Mouse (Mus musculus) bone marrow, adult 2 months (tissue): Measurements from ENCODE around the gene Hydin. TPM values are rescaled to one million over a fixed set of nuclear protein-coding genes. Genes with fewer than 3 reads are reported as not detected.

ENCODE experiments used
- H3K27ac ChIP-seq: fragments of 200-500 bp; 2 replicates; pipeline ENCODE4 v1.5.1; 2012; ENCODE audit warnings: low read depth, mild to moderate bottlenecking, control low read depth, inconsistent platforms, low read length; ENCODE audit not compliant: control insufficient read depth, poor library complexity, insufficient read depth
- H3K4me1 ChIP-seq: fragments of 200-500 bp; 2 replicates; pipeline ENCODE4 v1.6.1; 2011; ENCODE audit warnings: low read length; ENCODE audit not compliant: control insufficient read depth, insufficient read depth
- H3K4me3 ChIP-seq: fragments of 200-500 bp; replicated peaks from 2 replicates; pipeline ENCODE3; 2011; ENCODE audit warnings: mild to moderate bottlenecking, low read depth, low read length, control low read depth; ENCODE audit not compliant: control insufficient read depth
- CTCF ChIP-seq: fragments of 200-500 bp; IDR thresholded peaks from 2 replicates; pipeline ENCODE4 v1.5.1; 2011; ENCODE audit warnings: low read length, control low read depth; ENCODE audit not compliant: control insufficient read depth, insufficient read depth
- POLR2A ChIP-seq: fragments of 200-500 bp; IDR thresholded peaks from 2 replicates; pipeline ENCODE4 v1.6.1; 2011; ENCODE audit warnings: low read depth, mild to moderate bottlenecking, control low read depth, low read length, borderline replicate concordance; ENCODE audit not compliant: control insufficient read depth
- WGBS: fragments of 180-500 bp; shearing (Covaris S2); methylation state at CpG from one replicate; pipeline ENCODE4 v1.1.7; 2018; 5-methylcytosine and 5-hydroxymethylcytosine counted together
- polyA plus RNA-seq: library from polyadenylated mRNA; stranded (reverse); fragments of >200 nt; gene quantifications from 2 replicates; pipeline ENCODE4 v1.2.4, GENCODE M21; 2011; ENCODE audit warnings: low replicate concordance; ENCODE audit not compliant: missing spikeins, insufficient read depth, insufficient read length

The Hydin gene
- polyA plus RNA-seq, 1 experiment = not detected

GRCm38 (mm10) chr8:110642331-110642730 lies 375.6 kb downstream of the Hydin start:
- Histone ChIP-seq H3K4me1 (no peaks in the 10 kb centered on the region), H3K27ac (no peak overlapping the region), H3K4me3 (no peak overlapping the region)
- WGBS = 81% methylated on average over 5 of the region's 5 CpGs
- TF ChIP-seq POLR2A (no peak), CTCF (no peak)

- no peaks in the 10 kb centered on the region for H3K4me1 ChIP-seq
- WGBS = 75% methylated on average over 4 of the region's 4 CpGs
Observed at GRCm38 (mm10) chr8:110643177-110643576, 376.4 kb downstream of the Hydin start.

GRCm38 (mm10) chr8:110644422-110644821 lies 377.6 kb downstream of the Hydin start:
- no peak overlapping the region for H3K27ac ChIP-seq
- TF ChIP-seq POLR2A = no peak
- no peak for TF ChIP-seq CTCF
- H3K4me3 ChIP-seq = no peak overlapping the region
- H3K4me1 ChIP-seq = no peaks in the 10 kb centered on the region
- 83% methylated on average over 4 of the region's 4 CpGs for WGBS

More at GRCm38 (mm10) chr8:110643177-110643576, 376.4 kb downstream of the Hydin start:
- Histone ChIP-seq H3K4me3 (no peak overlapping the region), H3K27ac (no peak overlapping the region)
- TF ChIP-seq POLR2A = no peak
- no peak for TF ChIP-seq CTCF

- Histone ChIP-seq H3K27ac (no peak overlapping the region), H3K4me3 (no peak overlapping the region), H3K4me1 (no peaks in the 10 kb centered on the region)
- TF ChIP-seq CTCF = no peak
- no peak for TF ChIP-seq POLR2A
- WGBS = 81% methylated on average over 2 of the region's 2 CpGs
Observed at GRCm38 (mm10) chr8:110644901-110645300, 378.1 kb downstream of the Hydin start.

GRCm38 (mm10) chr8:110645340-110645739 lies 378.6 kb downstream of the Hydin start:
- WGBS = 82% methylated on average over 3 of the region's 3 CpGs
- Histone ChIP-seq H3K4me1 (no peaks in the 10 kb centered on the region), H3K4me3 (no peak overlapping the region), H3K27ac (no peak overlapping the region)
- TF ChIP-seq POLR2A = no peak
- TF ChIP-seq CTCF = no peak

GRCm38 (mm10) chr8:110646064-110646463 lies 379.3 kb downstream of the Hydin start:
- no peak overlapping the region for H3K27ac ChIP-seq
- TF ChIP-seq POLR2A (no peak), CTCF (peak; percentile 70)
- H3K4me1 ChIP-seq = no peaks in the 10 kb centered on the region
- H3K4me3 ChIP-seq = no peak overlapping the region
- 43% methylated on average over 6 of the region's 6 CpGs for WGBS

GRCm38 (mm10) chr8:110648577-110648976 lies 381.8 kb downstream of the Hydin start:
- Histone ChIP-seq H3K4me3 (no peak overlapping the region), H3K27ac (no peak overlapping the region), H3K4me1 (no peaks in the 10 kb centered on the region)
- WGBS = 90% methylated on average over 3 of the region's 3 CpGs
- TF ChIP-seq POLR2A (no peak), CTCF (no peak)

GRCm38 (mm10) chr8:110649286-110649685 lies 382.5 kb downstream of the Hydin start:
- no peaks in the 10 kb centered on the region for H3K4me1 ChIP-seq
- TF ChIP-seq CTCF (no peak), POLR2A (no peak)
- 86% methylated on average over 6 of the region's 6 CpGs for WGBS
- no peak overlapping the region for H3K4me3 ChIP-seq
- H3K27ac ChIP-seq = no peak overlapping the region

- WGBS = 90% methylated on average over 9 of the region's 9 CpGs
- Histone ChIP-seq H3K4me1 (no peaks in the 10 kb centered on the region), H3K27ac (no peak overlapping the region), H3K4me3 (no peak overlapping the region)
- TF ChIP-seq CTCF (no peak), POLR2A (no peak)
Observed at GRCm38 (mm10) chr8:110650838-110651237, 384.1 kb downstream of the Hydin start.

- Histone ChIP-seq H3K27ac (no peak overlapping the region), H3K4me1 (no peaks in the 10 kb centered on the region), H3K4me3 (no peak overlapping the region)
- 80% methylated on average over 4 of the region's 4 CpGs for WGBS
- no peak for TF ChIP-seq POLR2A
Observed at GRCm38 (mm10) chr8:110651847-110652246, 385.1 kb downstream of the Hydin start.
